Mouse (Mus musculus) testis, adult 2 months (tissue): Measurements from ENCODE around the gene Smim6. TPM values are rescaled to one million over a fixed set of nuclear protein-coding genes. Genes with fewer than 3 reads are reported as not detected.

ENCODE experiments used
- H3K27ac ChIP-seq: fragments of 200-500 bp; 2 replicates; pipeline ENCODE4 v1.5.1; 2012; ENCODE audit warnings: low read depth, low read length; ENCODE audit not compliant: control insufficient read depth, insufficient read depth
- H3K27me3 ChIP-seq: fragments of 200-500 bp; 2 replicates; pipeline ENCODE4 v1.6.1; 2012; ENCODE audit warnings: mild to moderate bottlenecking, low read length, moderate library complexity; ENCODE audit not compliant: control insufficient read depth, insufficient read depth
- H3K36me3 ChIP-seq: fragments of 200-500 bp; 2 replicates; pipeline ENCODE4 v1.6.1; 2012; ENCODE audit warnings: mild to moderate bottlenecking, low read length; ENCODE audit not compliant: control insufficient read depth, insufficient read depth
- H3K4me1 ChIP-seq: fragments of 200-500 bp; 2 replicates; pipeline ENCODE4 v1.6.1; 2012; ENCODE audit warnings: low read length; ENCODE audit not compliant: control insufficient read depth, insufficient read depth
- H3K4me3 ChIP-seq: fragments of 200-500 bp; 2 replicates; pipeline ENCODE4 v1.5.1; 2012; ENCODE audit warnings: low read depth, mild to moderate bottlenecking, low read length, moderate library complexity, mixed read lengths; ENCODE audit not compliant: control insufficient read depth
- CTCF ChIP-seq: fragments of 200-500 bp; IDR thresholded peaks from 2 replicates; pipeline ENCODE4 v1.5.1; 2012; ENCODE audit warnings: low read depth, mild to moderate bottlenecking, inconsistent platforms, low read length, moderate library complexity; ENCODE audit not compliant: control insufficient read depth, insufficient read depth, insufficient replicate concordance
- POLR2A ChIP-seq: fragments of 200-500 bp; IDR thresholded peaks from 2 replicates; pipeline ENCODE4 v1.6.1; 2012; ENCODE audit warnings: low read depth, mild to moderate bottlenecking, inconsistent platforms, low read length, moderate library complexity; ENCODE audit not compliant: control insufficient read depth
- polyA plus RNA-seq: library from polyadenylated mRNA; depleted of rRNA; stranded (reverse); fragments of >200 nt; gene quantifications from 2 replicates; pipeline ENCODE4 v1.2.3, GENCODE M21; 2012

Smim6 gene
- polyA plus RNA-seq, 1 experiment: 20.7 TPM

DNA sequence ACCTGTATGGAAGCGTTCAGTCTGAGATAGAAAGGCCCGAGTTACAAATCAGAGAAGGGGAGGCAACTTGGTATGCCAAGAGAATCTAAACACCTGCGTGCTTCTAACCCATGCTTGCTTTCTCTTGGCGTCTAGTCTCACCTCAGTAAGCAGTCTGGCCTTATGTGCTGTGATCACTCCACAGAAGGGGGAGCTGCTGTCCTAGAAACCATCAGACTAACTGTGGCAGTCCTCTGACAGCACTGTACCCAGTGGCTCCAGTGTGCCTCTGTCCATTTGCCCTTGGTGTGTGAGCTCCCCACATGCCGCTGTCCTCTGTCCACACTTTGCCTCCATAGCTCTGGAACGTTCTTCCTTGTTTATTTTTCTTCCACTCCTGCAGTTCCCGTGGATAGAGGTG, 30.2 kb downstream of the Smim6 start:
- H3K36me3 ChIP-seq: peaks cover 2% of the 10 kb centered on the region; the same call in 1 of the 2 replicates

DNA sequence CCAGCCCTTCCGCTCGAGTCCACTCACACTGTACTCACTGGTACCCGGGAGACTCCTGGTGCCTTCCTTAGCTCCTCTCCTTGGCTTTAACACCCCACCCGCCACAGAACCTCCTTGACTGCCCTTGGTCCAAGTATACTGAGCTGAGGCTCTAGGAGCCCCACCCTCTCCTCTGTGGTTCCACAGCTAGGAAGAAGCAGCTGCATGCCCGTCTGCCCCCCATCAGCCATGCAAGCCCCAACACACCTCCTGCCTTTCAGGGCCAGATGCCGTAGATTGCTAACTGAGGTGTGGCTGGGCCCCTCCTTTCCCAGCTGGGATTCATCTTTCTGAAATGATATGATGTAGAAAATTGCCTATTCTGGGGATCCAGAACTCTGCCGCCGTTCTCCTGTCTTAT, 33.4 kb downstream of the Smim6 start:
- TF ChIP-seq CTCF: no peak
- no peak for TF ChIP-seq POLR2A
- no peak overlapping the region for H3K4me3 ChIP-seq
- no peaks in the 10 kb centered on the region for H3K36me3 ChIP-seq
- no peaks in the 10 kb centered on the region for H3K4me1 ChIP-seq
- H3K27ac ChIP-seq: no peak overlapping the region
- no peaks in the 10 kb centered on the region for H3K27me3 ChIP-seq

More for the DNA sequence above, 30.2 kb downstream of the Smim6 start:
- H3K4me1 ChIP-seq: no peaks in the 10 kb centered on the region
- H3K4me3 ChIP-seq: no peak overlapping the region
- TF ChIP-seq CTCF: no peak
- no peak for TF ChIP-seq POLR2A
- H3K27ac ChIP-seq: no peak overlapping the region
- H3K27me3 ChIP-seq: no peaks in the 10 kb centered on the region

DNA sequence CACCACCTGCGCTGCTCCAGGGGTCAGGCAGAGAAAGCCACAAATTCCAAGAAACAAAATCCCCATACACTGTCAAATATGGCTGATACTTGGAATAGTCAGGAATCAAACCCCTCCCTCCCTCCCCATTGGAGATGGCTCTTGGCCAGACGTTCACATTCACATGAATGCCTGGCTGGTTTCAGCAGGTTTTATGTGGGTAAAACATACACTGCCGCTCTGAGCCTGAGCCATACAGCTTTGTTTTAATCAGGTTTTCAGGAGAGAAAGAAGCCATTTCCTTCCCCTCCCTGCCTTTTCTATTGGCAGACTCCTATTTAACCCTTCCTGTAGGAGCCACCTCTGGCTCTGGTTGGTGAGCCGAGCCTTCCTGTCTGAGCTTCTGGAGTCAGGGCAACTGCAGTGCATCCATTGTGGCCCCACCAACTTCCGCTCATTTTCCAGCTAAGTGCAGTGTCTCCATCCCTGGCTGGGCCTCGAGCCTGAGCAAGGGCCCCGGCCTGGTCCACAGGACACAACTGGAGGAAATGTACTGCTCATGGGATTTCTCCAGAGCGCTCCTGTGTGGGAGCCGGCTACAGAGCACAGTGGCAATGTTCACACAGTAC, 34.5 kb downstream of the Smim6 start:
- Histone ChIP-seq H3K4me3 (no peak overlapping the region), H3K27me3 (no peaks in the 10 kb centered on the region), H3K4me1 (no peaks in the 10 kb centered on the region), H3K27ac (no peak overlapping the region), H3K36me3 (no peaks in the 10 kb centered on the region)
- no peak for TF ChIP-seq POLR2A
- TF ChIP-seq CTCF: no peak

DNA sequence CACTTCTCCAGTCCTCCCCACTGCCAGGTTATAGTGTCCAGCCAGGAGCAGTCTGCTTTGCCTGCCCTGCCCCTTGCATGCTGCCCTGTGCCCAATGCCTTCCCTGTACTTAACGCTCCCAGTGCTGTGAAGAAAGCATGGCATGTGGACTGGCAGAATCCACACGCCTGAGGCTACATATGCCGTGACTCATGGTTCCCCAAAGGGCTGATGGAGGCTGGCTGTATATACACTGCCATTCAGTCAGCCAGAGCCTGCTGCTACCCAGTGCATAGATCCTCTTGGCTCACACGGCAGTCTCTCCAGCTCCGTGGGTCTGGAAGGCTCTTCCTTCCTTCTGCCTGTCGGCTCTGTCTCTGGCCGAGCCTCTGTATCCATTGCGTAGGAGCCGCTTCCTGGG, 36.5 kb downstream of the Smim6 start:
- TF ChIP-seq CTCF: no peak
- TF ChIP-seq POLR2A: no peak
- Histone ChIP-seq H3K4me3 (no peak overlapping the region), H3K27me3 (no peaks in the 10 kb centered on the region), H3K27ac (no peak overlapping the region), H3K36me3 (no peaks in the 10 kb centered on the region), H3K4me1 (no peaks in the 10 kb centered on the region)

DNA sequence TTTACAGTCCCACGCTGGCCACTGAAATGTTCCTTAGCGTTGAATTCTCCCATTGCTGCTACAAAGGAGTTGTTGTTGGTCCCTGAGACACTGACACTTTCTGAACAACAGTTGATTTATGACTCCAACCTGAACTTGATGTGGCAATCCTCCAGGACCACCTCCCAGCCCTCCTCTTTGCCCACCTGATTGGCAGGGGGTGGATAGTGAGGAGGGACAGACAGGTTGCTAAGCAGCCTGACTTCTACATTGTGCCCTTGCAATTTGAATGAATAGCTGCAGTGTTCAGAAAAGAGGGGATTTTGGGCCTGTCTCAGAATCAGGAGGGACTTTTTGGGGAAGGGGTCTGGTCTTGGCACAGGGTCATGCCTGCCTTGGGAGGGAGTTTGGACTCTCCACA, 38.9 kb downstream of the Smim6 start:
- Histone ChIP-seq H3K4me3 (no peak overlapping the region), H3K27ac (no peak overlapping the region), H3K36me3 (no peaks in the 10 kb centered on the region), H3K4me1 (no peaks in the 10 kb centered on the region), H3K27me3 (no peaks in the 10 kb centered on the region)
- no peak for TF ChIP-seq CTCF

DNA sequence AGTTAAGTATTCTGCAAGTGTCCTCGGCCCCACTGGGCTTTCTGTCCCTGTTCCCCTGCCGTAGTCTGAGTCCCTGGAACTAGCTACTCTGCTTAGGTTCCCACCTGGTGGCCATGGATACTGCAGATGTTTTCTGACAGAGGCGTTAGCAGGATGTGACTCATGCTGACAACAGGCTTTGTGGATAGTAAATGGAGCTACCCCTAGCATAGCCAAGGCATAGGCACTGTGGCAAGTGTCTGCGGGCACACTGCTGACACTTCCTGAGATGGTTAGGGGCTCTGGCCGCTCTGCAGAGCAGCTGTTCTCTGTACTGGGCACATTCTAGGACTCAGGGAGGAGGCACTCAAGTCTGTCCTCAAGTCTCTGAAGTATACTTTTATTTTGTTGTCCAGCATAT, 42.9 kb downstream of the Smim6 start:
- Histone ChIP-seq H3K4me1 (peaks cover 3% of the 10 kb centered on the region; the same call in 1 of the 2 replicates), H3K4me3 (no peak overlapping the region), H3K27me3 (no peaks in the 10 kb centered on the region), H3K36me3 (no peaks in the 10 kb centered on the region), H3K27ac (no peak overlapping the region)
- no peak for TF ChIP-seq POLR2A
- no peak for TF ChIP-seq CTCF

DNA sequence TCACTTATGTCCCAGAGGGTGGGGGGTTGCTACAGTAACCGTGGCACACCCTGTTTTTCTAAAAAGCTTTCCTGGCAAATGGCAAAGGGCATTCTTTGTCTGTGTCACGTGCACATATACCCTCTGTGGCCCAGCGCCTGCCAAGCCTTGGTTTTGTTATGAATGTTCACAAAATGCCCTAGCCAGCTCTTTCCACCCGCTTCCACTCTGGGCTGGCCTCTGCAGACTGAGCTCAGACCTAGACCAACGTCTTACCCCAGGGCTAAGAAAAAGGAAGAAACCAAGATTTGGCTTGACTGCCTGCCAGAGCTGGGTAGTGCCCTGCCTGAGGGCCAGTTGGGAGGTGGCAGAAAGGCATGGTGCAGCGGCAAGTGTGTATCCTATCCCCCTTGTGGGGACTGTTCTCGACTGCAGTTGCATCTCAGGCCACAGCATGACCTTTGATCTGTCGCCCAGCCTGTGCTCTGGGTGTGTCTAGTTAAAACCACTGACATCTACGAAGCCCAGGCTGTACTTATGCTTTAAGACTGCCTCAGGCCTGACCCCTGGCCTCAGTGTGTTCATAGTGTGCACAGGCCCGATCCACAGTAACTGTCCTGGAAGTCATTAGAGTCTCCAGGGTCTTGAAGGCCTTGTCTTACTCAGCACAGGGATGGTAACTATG, 43.5 kb downstream of the Smim6 start:
- TF ChIP-seq POLR2A (no peak), CTCF (no peak)
- H3K27me3 ChIP-seq: no peaks in the 10 kb centered on the region
- H3K27ac ChIP-seq: no peak overlapping the region
- no peaks in the 10 kb centered on the region for H3K36me3 ChIP-seq
- H3K4me3 ChIP-seq: no peak overlapping the region
- H3K4me1 ChIP-seq: peaks cover 3% of the 10 kb centered on the region; the same call in 1 of the 2 replicates

DNA sequence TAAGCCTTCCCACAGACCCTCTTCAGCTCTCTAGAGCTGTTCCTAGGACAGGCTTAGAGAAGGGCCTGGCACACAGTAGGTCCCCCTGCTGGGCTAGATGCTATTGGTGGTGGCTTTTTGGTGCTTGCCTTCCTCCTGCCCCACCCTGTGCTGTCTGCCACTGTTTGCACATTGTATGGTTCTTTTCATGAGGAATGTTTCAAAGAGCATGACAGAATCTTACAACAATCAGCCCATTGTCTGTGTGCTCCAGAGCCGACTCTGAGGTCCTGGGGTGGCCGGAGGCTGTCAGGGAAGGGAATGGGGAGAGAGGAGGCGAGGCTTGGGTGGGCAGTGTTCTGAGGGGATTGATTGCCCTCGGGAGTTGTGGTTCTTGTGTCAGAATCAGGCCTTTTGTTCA, 44.6 kb downstream of the Smim6 start:
- H3K27ac ChIP-seq: no peak overlapping the region
- no peak overlapping the region; the same call in 1 of the 2 replicates for H3K4me3 ChIP-seq
- no peak for TF ChIP-seq CTCF
- TF ChIP-seq POLR2A: no peak
- H3K27me3 ChIP-seq: no peaks in the 10 kb centered on the region
- H3K36me3 ChIP-seq: no peaks in the 10 kb centered on the region; the same call in 1 of the 2 replicates
- peaks cover 3% of the 10 kb centered on the region; the same call in 1 of the 2 replicates for H3K4me1 ChIP-seq
